Mouse (Mus musculus) kidney, embryonic 15.5 days (tissue): ENCODE measurements around the gene Hcfc1r1. TPM values are rescaled to one million over a fixed set of nuclear protein-coding genes. Genes with fewer than 3 reads are reported as not detected.

Source experiments
- ATAC-seq: fragments of 200-750 bp; cut with Nextera tagmentation; replicated peaks from 2 replicates; pipeline ENCODE4 v1.8.0; 2017; ENCODE audit warnings: moderate TSS enrichment; ENCODE audit not compliant: low FRiP score
- H3K27ac ChIP-seq: fragments of 300-500 bp; sonication (generic); 2 replicates; pipeline ENCODE4 v1.5.1; 2015; ENCODE audit warnings: mild to moderate bottlenecking, inconsistent platforms
- H3K27me3 ChIP-seq: fragments of 300-500 bp; sonication (generic); 2 replicates; pipeline ENCODE4 v1.6.1; 2015; ENCODE audit warnings: inconsistent platforms
- H3K36me3 ChIP-seq: fragments of 300-500 bp; sonication (generic); 2 replicates; pipeline ENCODE4 v1.6.1; 2015; ENCODE audit warnings: inconsistent platforms
- H3K4me1 ChIP-seq: fragments of 300-500 bp; sonication (generic); 2 replicates; pipeline ENCODE4 v1.6.1; 2015; ENCODE audit warnings: inconsistent platforms
- H3K4me2 ChIP-seq: fragments of 300-500 bp; sonication (generic); 2 replicates; pipeline ENCODE4 v1.6.1; 2015; ENCODE audit warnings: moderate library complexity, mild to moderate bottlenecking, inconsistent platforms
- H3K4me3 ChIP-seq: fragments of 300-500 bp; sonication (generic); replicated peaks from 2 replicates; pipeline ENCODE4 v1.5.1; 2015; ENCODE audit warnings: mild to moderate bottlenecking, inconsistent platforms
- H3K9ac ChIP-seq: fragments of 300-500 bp; sonication (generic); 2 replicates; pipeline ENCODE4 v1.6.1; 2015; ENCODE audit warnings: mild to moderate bottlenecking, inconsistent platforms
- H3K9me3 ChIP-seq: fragments of 300-500 bp; sonication (generic); replicated peaks from 2 replicates; pipeline ENCODE4 v1.6.1; 2016; ENCODE audit warnings: inconsistent platforms
- WGBS: fragments of 180-500 bp; shearing (Covaris S2); methylation state at CpG from one replicate; pipeline ENCODE4 v1.1.7; 2015; ENCODE audit warnings: mixed read lengths; 5-methylcytosine and 5-hydroxymethylcytosine counted together
- polyA plus RNA-seq: library from polyadenylated mRNA; unstranded; fragments of >200 nt; fragmentation: Nextera tagmentation; extraction: Ambion mirVana; gene quantifications from 2 replicates; pipeline ENCODE4 v1.2.1, GENCODE M21; 2015

Hcfc1r1 gene
- polyA plus RNA-seq, 1 experiment from 2014 or later: 69.5 TPM

- H3K27ac ChIP-seq: no peak within 1 kb of the TSS
- no peak within 1 kb of the TSS for H3K9ac ChIP-seq
- ATAC-seq: peak; percentile 40; the same call in 1 of the 2 replicates
- H3K4me3 ChIP-seq: peak within 1 kb of the TSS; percentile 41
- 4% methylated on average over 27 of the region's 27 CpGs for WGBS
- no peaks in the 10 kb centered on the region for H3K36me3 ChIP-seq
- peak within 1 kb of the TSS; percentile 59 for H3K4me2 ChIP-seq
- peaks cover 53% of the 10 kb centered on the region for H3K27me3 ChIP-seq
- H3K4me1 ChIP-seq: peaks cover 16% of the 10 kb centered on the region
- no peaks in the 10 kb centered on the region for H3K9me3 ChIP-seq
Measured at GRCm38 (mm10) chr17:23660117-23660875, 13.1 kb upstream of the Hcfc1r1 start, which contains the start of gene Bicdl2. Gene Bicdl2 (plus strand): TSS chr17:23660506.

GRCm38 (mm10) chr17:23660876-23661200 is 12.6 kb upstream of the Hcfc1r1 start:
- no peaks in the 10 kb centered on the region for H3K36me3 ChIP-seq
- no peak overlapping the region for H3K9ac ChIP-seq
- peaks cover 16% of the 10 kb centered on the region for H3K4me1 ChIP-seq
- no peaks in the 10 kb centered on the region for H3K9me3 ChIP-seq
- no peak overlapping the region for H3K27ac ChIP-seq
- 1% methylated on average over 14 of the region's 14 CpGs for WGBS
- H3K4me2 ChIP-seq: peak overlapping the region; percentile 59
- no peak for ATAC-seq
- peaks cover 53% of the 10 kb centered on the region for H3K27me3 ChIP-seq
- peak overlapping the region; percentile 41 for H3K4me3 ChIP-seq

- Histone ChIP-seq H3K27me3 (peaks cover 53% of the 10 kb centered on the region), H3K4me1 (peaks cover 16% of the 10 kb centered on the region), H3K9ac (no peak overlapping the region), H3K36me3 (peaks cover 2% of the 10 kb centered on the region; the same call in 1 of the 2 replicates), H3K4me2 (peak overlapping the region; percentile 59; the same call in 1 of the 2 replicates), H3K9me3 (no peaks in the 10 kb centered on the region), H3K4me3 (no peak overlapping the region), H3K27ac (no peak overlapping the region)
- ATAC-seq: no peak
- 3% methylated on average over 9 of the region's 9 CpGs for WGBS
Measured at GRCm38 (mm10) chr17:23661526-23661925, 11.9 kb upstream of the Hcfc1r1 start.

GRCm38 (mm10) chr17:23664556-23665021 is 8.8 kb upstream of the Hcfc1r1 start:
- ATAC-seq: peak; percentile 11
- Histone ChIP-seq H3K4me3 (no peak overlapping the region), H3K27ac (no peak overlapping the region), H3K4me1 (peaks cover 16% of the 10 kb centered on the region), H3K9me3 (no peaks in the 10 kb centered on the region), H3K9ac (no peak overlapping the region), H3K36me3 (peaks cover 32% of the 10 kb centered on the region), H3K27me3 (peaks cover 39% of the 10 kb centered on the region), H3K4me2 (no peak overlapping the region)
- WGBS: 12% methylated on average over 5 of the region's 5 CpGs

GRCm38 (mm10) chr17:23665511-23665910 is 7.9 kb upstream of the Hcfc1r1 start:
- ATAC-seq: 0 out of 2 replicates have a peak, but pooled peaks have one; percentile 13
- H3K4me2 ChIP-seq: no peak overlapping the region
- peaks cover 30% of the 10 kb centered on the region for H3K27me3 ChIP-seq
- H3K4me1 ChIP-seq: peaks cover 13% of the 10 kb centered on the region
- no peak overlapping the region for H3K27ac ChIP-seq
- no peak overlapping the region for H3K4me3 ChIP-seq
- H3K9ac ChIP-seq: no peak overlapping the region
- peaks cover 41% of the 10 kb centered on the region for H3K36me3 ChIP-seq
- no peaks in the 10 kb centered on the region for H3K9me3 ChIP-seq
- WGBS: 79% methylated on average over 14 of the region's 14 CpGs

- H3K4me1 ChIP-seq: peaks cover 26% of the 10 kb centered on the region
- H3K9me3 ChIP-seq: no peaks in the 10 kb centered on the region
- no peaks in the 10 kb centered on the region for H3K27me3 ChIP-seq
- WGBS: 95% methylated on average over 7 of the region's 7 CpGs
- H3K4me2 ChIP-seq: no peak overlapping the region
- H3K36me3 ChIP-seq: peaks cover 43% of the 10 kb centered on the region
- ATAC-seq: no peak
- no peak overlapping the region for H3K27ac ChIP-seq
- no peak overlapping the region for H3K9ac ChIP-seq
- no peak overlapping the region for H3K4me3 ChIP-seq
Measured at GRCm38 (mm10) chr17:23670516-23671074, 2.8 kb upstream of the Hcfc1r1 start.

- peaks cover 9% of the 10 kb centered on the region; the same call in 1 of the 2 replicates for H3K27me3 ChIP-seq
- no peak overlapping the region for H3K4me3 ChIP-seq
Measured at GRCm38 (mm10) chr17:23671519-23671918, 1.9 kb upstream of the Hcfc1r1 start.

GRCm38 (mm10) chr17:23672761-23673160 is 635 bp upstream of the Hcfc1r1 start:
- H3K4me2 ChIP-seq: peak overlapping the region; percentile 89
- no peaks in the 10 kb centered on the region for H3K9me3 ChIP-seq
- 50% methylated on average over 3 of the region's 3 CpGs for WGBS
- no peak for ATAC-seq
- H3K9ac ChIP-seq: no peak overlapping the region
- peaks cover 12% of the 10 kb centered on the region for H3K27me3 ChIP-seq
- peaks cover 45% of the 10 kb centered on the region for H3K4me1 ChIP-seq
- H3K27ac ChIP-seq: no peak overlapping the region
- H3K36me3 ChIP-seq: peaks cover 30% of the 10 kb centered on the region
- peak overlapping the region; percentile 75 for H3K4me3 ChIP-seq

More at GRCm38 (mm10) chr17:23671519-23671918, 1.9 kb upstream of the Hcfc1r1 start:
- Histone ChIP-seq H3K36me3 (peaks cover 41% of the 10 kb centered on the region), H3K27ac (no peak overlapping the region), H3K4me2 (no peak overlapping the region), H3K9me3 (no peaks in the 10 kb centered on the region), H3K4me1 (peaks cover 35% of the 10 kb centered on the region), H3K9ac (no peak overlapping the region)
- no peak for ATAC-seq
- WGBS: 90% methylated on average over 3 of the region's 3 CpGs

- Histone ChIP-seq H3K36me3 (peaks cover 13% of the 10 kb centered on the region), H3K27me3 (peaks cover 28% of the 10 kb centered on the region), H3K27ac (peak overlapping the region; percentile 90), H3K4me3 (peak overlapping the region; percentile 75), H3K4me2 (peak overlapping the region; percentile 89), H3K9ac (peak overlapping the region; percentile 58), H3K4me1 (peaks cover 54% of the 10 kb centered on the region), H3K9me3 (no peaks in the 10 kb centered on the region)
- no peak for ATAC-seq
- WGBS: 39% methylated on average over 9 of the region's 9 CpGs
Measured at GRCm38 (mm10) chr17:23674271-23674952, 1.0 kb downstream of the Hcfc1r1 start.

GRCm38 (mm10) chr17:23675127-23675526 is 1.7 kb downstream of the Hcfc1r1 start:
- WGBS: 21% methylated on average over 5 of the region's 5 CpGs

GRCm38 (mm10) chr17:23675564-23676281 is 2.3 kb downstream of the Hcfc1r1 start:
- peak overlapping the region; percentile 84 for H3K27ac ChIP-seq
- 12% methylated on average over 14 of the region's 15 CpGs for WGBS

More at GRCm38 (mm10) chr17:23675127-23675526, 1.7 kb downstream of the Hcfc1r1 start:
- Histone ChIP-seq H3K4me3 (peak overlapping the region; percentile 58), H3K4me1 (peaks cover 61% of the 10 kb centered on the region), H3K36me3 (peaks cover 6% of the 10 kb centered on the region; the same call in 1 of the 2 replicates), H3K27me3 (peaks cover 35% of the 10 kb centered on the region), H3K4me2 (peak overlapping the region; percentile 89), H3K9me3 (no peaks in the 10 kb centered on the region), H3K27ac (peak overlapping the region; percentile 84; the same call in 1 of the 2 replicates), H3K9ac (no peak overlapping the region)
- ATAC-seq: no peak

More at GRCm38 (mm10) chr17:23675564-23676281, 2.3 kb downstream of the Hcfc1r1 start:
- no peaks in the 10 kb centered on the region for H3K36me3 ChIP-seq
- H3K4me2 ChIP-seq: peak overlapping the region; percentile 89
- H3K4me1 ChIP-seq: peaks cover 65% of the 10 kb centered on the region
- H3K4me3 ChIP-seq: peak overlapping the region; percentile 58
- no peak for ATAC-seq
- no peaks in the 10 kb centered on the region for H3K9me3 ChIP-seq
- H3K27me3 ChIP-seq: peaks cover 41% of the 10 kb centered on the region
- H3K9ac ChIP-seq: peak overlapping the region; percentile 59; the same call in 1 of the 2 replicates
